Mouse (Mus musculus) MEL-GATA-1-ER (cell line): ENCODE measurements around the gene Grk6.

ENCODE experiments used
- DNase-seq: peaks from one replicate; pipeline ENCODE4 v3.0.0-alpha.2; 2012; ENCODE audit warnings: low read depth; ENCODE audit errors: extremely low read depth

The Grk6 gene

GRCm38 (mm10) chr13:55483593-55483992 lies 38.7 kb downstream of the Grk6 start:
- no peak for DNase-seq

GRCm38 (mm10) chr13:55484520-55485088 lies 39.7 kb downstream of the Grk6 start:
- DNase-seq: no peak

- no peak for DNase-seq
These were observed 41.3 kb downstream of the Grk6 start for GRCm38 (mm10) chr13:55486029-55486794.

- no peak for DNase-seq
These were observed 42.2 kb downstream of the Grk6 start for GRCm38 (mm10) chr13:55486916-55487577.

- DNase-seq: no peak
These were observed 43.0 kb downstream of the Grk6 start, which contains the start of gene Dbn1 for GRCm38 (mm10) chr13:55487578-55488498. TSS of gene Dbn1 (minus strand) at chr13:55488111.

GRCm38 (mm10) chr13:55494257-55494656 lies 49.4 kb downstream of the Grk6 start:
- DNase-seq: no peak

- DNase-seq: peak; percentile 90
These were observed 50.2 kb downstream of the Grk6 start for GRCm38 (mm10) chr13:55494883-55495621.

- no peak for DNase-seq
These were observed 50.8 kb downstream of the Grk6 start for GRCm38 (mm10) chr13:55495702-55496101.

- no peak for DNase-seq
These were observed 51.8 kb downstream of the Grk6 start for GRCm38 (mm10) chr13:55496661-55497060.

GRCm38 (mm10) chr13:55498906-55499305 lies 54.0 kb downstream of the Grk6 start:
- no peak for DNase-seq

- DNase-seq: no peak
These were observed 55.7 kb downstream of the Grk6 start for GRCm38 (mm10) chr13:55500575-55500974.

- no peak for DNase-seq
These were observed 57.5 kb downstream of the Grk6 start for GRCm38 (mm10) chr13:55502405-55502804.

- DNase-seq: no peak
These were observed 59.5 kb downstream of the Grk6 start for GRCm38 (mm10) chr13:55504390-55504789.

- DNase-seq: no peak
These were observed 60.9 kb downstream of the Grk6 start for GRCm38 (mm10) chr13:55505810-55506209.

- DNase-seq: no peak
These were observed 61.8 kb downstream of the Grk6 start for GRCm38 (mm10) chr13:55506697-55507096.

GRCm38 (mm10) chr13:55507877-55508276 lies 63.0 kb downstream of the Grk6 start:
- DNase-seq: no peak

GRCm38 (mm10) chr13:55508531-55508930 lies 63.7 kb downstream of the Grk6 start:
- no peak for DNase-seq

GRCm38 (mm10) chr13:55510332-55510667 lies 65.4 kb downstream of the Grk6 start:
- DNase-seq: peak; percentile 67
